Mouse (Mus musculus): ENCODE results near the gene Fam178b. TPM values are rescaled to one million over a fixed set of nuclear protein-coding genes. Genes with fewer than 3 reads are reported as not detected.
"Not testable (repeated sequence)": the region's sequence is repeated elsewhere in the genome, so short reads cannot be mapped to it uniquely, and the experiment has no call there.

The Fam178b gene
- polyA plus RNA-seq, 2 experiments: 0.21 to 0.27 TPM

- Histone ChIP-seq H3K4me3 (ENCODE audit: insufficient read depth in 1 of 2, low read depth in 2 of 2, low read length in 2 of 2) (no peak overlapping the region), H3K9ac (replicated peaks) (no peak overlapping the region), H3K9me3 (ENCODE audit: control insufficient read depth, low read length) (no peaks in the 10 kb centered on the region), H3K4me2 (ENCODE audit: low read depth) (peak overlapping the region; percentile 1), H3K36me3 (replicated peaks; ENCODE audit: control insufficient read depth, insufficient read depth, low read depth) (no peaks in the 10 kb centered on the region), H3K27ac (no peak overlapping the region), H3K4me1 (replicated peaks; ENCODE audit: control insufficient read depth in 2 of 2, insufficient read depth in 2 of 2, low read length in 1 of 2) (peaks cover 13 to 19% of the 10 kb centered on the region in 2 experiments), H3K27me3 (ENCODE audit: control insufficient read depth, insufficient read depth, low read length) (no peaks in the 10 kb centered on the region)
- DNase-seq (ENCODE audit: low read depth in 3 of 3, low spot score in 3 of 3) (peak; percentile 32 to 41 (median 33)), ATAC-seq (ENCODE audit: insufficient read depth) (peak; percentile 76)
- TF ChIP-seq CTCF (IDR thresholded peaks at IDR 0.05; ENCODE audit: low read depth): no peak
- peak; percentile 60 for TF ChIP-seq EP300 (IDR thresholded peaks at IDR 0.05; ENCODE audit: low read depth)
- WGBS (ENCODE audit: insufficient replicate concordance): 46% methylated on average over 10 of the region's 10 CpGs
Measured at GRCm38 (mm10) chr1:36671260-36671659, 11.7 kb downstream of the Fam178b start.

- Histone ChIP-seq H3K36me3 (replicated peaks; ENCODE audit: control insufficient read depth, insufficient read depth, low read depth) (no peaks in the 10 kb centered on the region), H3K4me2 (ENCODE audit: low read depth) (peak overlapping the region; percentile 0; the same call in 1 of the 2 replicates), H3K9ac (replicated peaks) (no peak overlapping the region), H3K4me3 (ENCODE audit: insufficient read depth in 1 of 2, low read depth in 2 of 2, low read length in 2 of 2) (no peak overlapping the region), H3K27me3 (ENCODE audit: control insufficient read depth, insufficient read depth, low read length) (no peaks in the 10 kb centered on the region), H3K4me1 (replicated peaks; ENCODE audit: control insufficient read depth in 2 of 2, insufficient read depth in 2 of 2, low read length in 1 of 2) (peaks cover 13 to 22% of the 10 kb centered on the region in 2 experiments), H3K27ac (no peak overlapping the region), H3K9me3 (ENCODE audit: control insufficient read depth, low read length) (no peaks in the 10 kb centered on the region)
- TF ChIP-seq CTCF (IDR thresholded peaks at IDR 0.05; ENCODE audit: low read depth): no peak
- TF ChIP-seq EP300 (IDR thresholded peaks at IDR 0.05; ENCODE audit: low read depth): peak; percentile 65
- DNase-seq (ENCODE audit: low read depth in 3 of 3, low spot score in 3 of 3) (peak; percentile 44 to 52 (median 47)), ATAC-seq (ENCODE audit: insufficient read depth) (peak; percentile 86)
- WGBS (ENCODE audit: insufficient replicate concordance): 14% methylated on average over 4 of the region's 4 CpGs
Measured at GRCm38 (mm10) chr1:36670256-36670655, 12.7 kb downstream of the Fam178b start.

- peaks cover 16 to 30% of the 10 kb centered on the region in 2 experiments for H3K4me1 ChIP-seq (replicated peaks; ENCODE audit: control insufficient read depth in 2 of 2, insufficient read depth in 2 of 2, low read length in 1 of 2)
- H3K9ac ChIP-seq (replicated peaks); H3K27me3 ChIP-seq (ENCODE audit: control insufficient read depth, insufficient read depth, low read length); H3K9me3 ChIP-seq (ENCODE audit: control insufficient read depth, low read length); H3K4me2 ChIP-seq (ENCODE audit: low read depth); H3K4me3 ChIP-seq (ENCODE audit: insufficient read depth in 1 of 2, low read depth in 2 of 2, low read length in 2 of 2); DNase-seq (ENCODE audit: low read depth in 3 of 3, low spot score in 3 of 3); ATAC-seq (ENCODE audit: insufficient read depth); H3K27ac ChIP-seq; H3K36me3 ChIP-seq (replicated peaks; ENCODE audit: control insufficient read depth, insufficient read depth, low read depth): not testable (repeated sequence)
- WGBS (ENCODE audit: insufficient replicate concordance): 54% methylated on average over 3 of the region's 4 CpGs
Measured at GRCm38 (mm10) chr1:36668007-36668406, 15.0 kb downstream of the Fam178b start.

GRCm38 (mm10) chr1:36665934-36666333, 17.0 kb downstream of the Fam178b start:
- H3K9me3 ChIP-seq (ENCODE audit: control insufficient read depth, low read length): no peaks in the 10 kb centered on the region
- ATAC-seq (ENCODE audit: insufficient read depth) (no peak), DNase-seq (ENCODE audit: low read depth in 3 of 3, low spot score in 3 of 3) (no peak)
- H3K36me3 ChIP-seq (replicated peaks; ENCODE audit: control insufficient read depth, insufficient read depth, low read depth): no peaks in the 10 kb centered on the region
- H3K4me3 ChIP-seq (ENCODE audit: insufficient read depth in 1 of 2, low read depth in 2 of 2, low read length in 2 of 2): no peak overlapping the region
- TF ChIP-seq EP300 (IDR thresholded peaks at IDR 0.05; ENCODE audit: low read depth) (no peak), CTCF (IDR thresholded peaks at IDR 0.05; ENCODE audit: low read depth) (no peak)
- 63% methylated on average over 4 of the region's 4 CpGs for WGBS (ENCODE audit: insufficient replicate concordance)
- H3K27ac ChIP-seq: no peak overlapping the region
- H3K4me2 ChIP-seq (ENCODE audit: low read depth): no peak overlapping the region
- H3K9ac ChIP-seq (replicated peaks): no peak overlapping the region
- peaks cover 10 to 24% of the 10 kb centered on the region in 2 experiments for H3K4me1 ChIP-seq (replicated peaks; ENCODE audit: control insufficient read depth in 2 of 2, insufficient read depth in 2 of 2, low read length in 1 of 2)
- H3K27me3 ChIP-seq (ENCODE audit: control insufficient read depth, insufficient read depth, low read length): no peaks in the 10 kb centered on the region

GRCm38 (mm10) chr1:36665165-36665723, 17.7 kb downstream of the Fam178b start:
- ATAC-seq (ENCODE audit: insufficient read depth) (no peak), DNase-seq (ENCODE audit: low read depth in 3 of 3, low spot score in 3 of 3) (no peak)
- no peaks in the 10 kb centered on the region for H3K9me3 ChIP-seq (ENCODE audit: control insufficient read depth, low read length)
- peaks cover 7 to 19% of the 10 kb centered on the region in 2 experiments for H3K4me1 ChIP-seq (replicated peaks; ENCODE audit: control insufficient read depth in 2 of 2, insufficient read depth in 2 of 2, low read length in 1 of 2)
- H3K27me3 ChIP-seq (ENCODE audit: control insufficient read depth, insufficient read depth, low read length): no peaks in the 10 kb centered on the region
- WGBS (ENCODE audit: insufficient replicate concordance): 79% methylated on average over 11 of the region's 11 CpGs
- no peak for TF ChIP-seq EP300 (IDR thresholded peaks at IDR 0.05; ENCODE audit: low read depth)
- TF ChIP-seq CTCF (IDR thresholded peaks at IDR 0.05; ENCODE audit: low read depth): no peak
- H3K4me2 ChIP-seq (ENCODE audit: low read depth): no peak overlapping the region
- H3K36me3 ChIP-seq (replicated peaks; ENCODE audit: control insufficient read depth, insufficient read depth, low read depth): no peaks in the 10 kb centered on the region
- H3K4me3 ChIP-seq (ENCODE audit: insufficient read depth in 1 of 2, low read depth in 2 of 2, low read length in 2 of 2): no peak overlapping the region
- no peak overlapping the region for H3K27ac ChIP-seq
- no peak overlapping the region for H3K9ac ChIP-seq (replicated peaks)
